Mouse (Mus musculus): Measurements from ENCODE around the gene 6430531B16Rik. TPM values are rescaled to one million over a fixed set of nuclear protein-coding genes. Genes with fewer than 3 reads are reported as not detected.

The 6430531B16Rik gene
- polyA plus RNA-seq, 1 experiment from 2014 or later: 0.50 TPM

MicroRNA genes within 50 kb of the gene (microRNA counts, 519-probe panel; counts per million panel counts)
- microRNA mmu-miR-202-3p (177 counts per million, percentile 53 among the panel's probes with 10 or more counts), microRNA mmu-miR-202-5p (1,792 counts per million, percentile 57 among the panel's probes with 10 or more counts)

Small RNAs within 50 kb of the gene (microRNA-seq; reads per million reads assigned to microRNA genes)
- not detected for gene Mir202
- gene Mir7062: not detected
- gene mmu-mir-7686: not detected

Other genes with a start within 250 kb of the 6430531B16Rik start
- gene Adgra1, start 144.6 kb downstream of the 6430531B16Rik start, polyA plus RNA-seq (2015; fragmentation: Nextera tagmentation; extraction: Ambion mirVana): 12.7 and 13.7 TPM in 2 replicates
- 2.1 and 3.1 TPM in 2 replicates for gene Kndc1, start 84.1 kb downstream of the 6430531B16Rik start, polyA plus RNA-seq (2015; fragmentation: Nextera tagmentation; extraction: Ambion mirVana)
- gene Utf1, start 35.0 kb downstream of the 6430531B16Rik start, polyA plus RNA-seq (2015; fragmentation: Nextera tagmentation; extraction: Ambion mirVana): not detected in 2 replicates
- gene Adam8, start 13.8 kb upstream of the 6430531B16Rik start, polyA plus RNA-seq (2015; fragmentation: Nextera tagmentation; extraction: Ambion mirVana): 3.9 and 4.3 TPM in 2 replicates
- gene Zfp511, start 57.6 kb upstream of the 6430531B16Rik start, polyA plus RNA-seq (2015; fragmentation: Nextera tagmentation; extraction: Ambion mirVana): 52.2 and 53.7 TPM in 2 replicates
- gene Tubgcp2, start 57.9 kb upstream of the 6430531B16Rik start, polyA plus RNA-seq (2015; fragmentation: Nextera tagmentation; extraction: Ambion mirVana): 69.6 and 74.7 TPM in 2 replicates
- gene Msx3, start 70.3 kb upstream of the 6430531B16Rik start, polyA plus RNA-seq (2015; fragmentation: Nextera tagmentation; extraction: Ambion mirVana): 1.2 and 2.0 TPM in 2 replicates
- 46.4 and 58.4 TPM in 2 replicates for gene Caly, start 103.8 kb upstream of the 6430531B16Rik start, polyA plus RNA-seq (2015; fragmentation: Nextera tagmentation; extraction: Ambion mirVana)
- gene Prap1, start 114.6 kb upstream of the 6430531B16Rik start, polyA plus RNA-seq (2015; fragmentation: Nextera tagmentation; extraction: Ambion mirVana): not detected in 2 replicates
- 19.3 and 19.6 TPM in 2 replicates for gene Fuom, start 123.7 kb upstream of the 6430531B16Rik start, polyA plus RNA-seq (2015; fragmentation: Nextera tagmentation; extraction: Ambion mirVana)
- 7.5 and 9.7 TPM in 2 replicates for gene Paox, start 137.0 kb upstream of the 6430531B16Rik start, polyA plus RNA-seq (2015; fragmentation: Nextera tagmentation; extraction: Ambion mirVana)
- gene Echs1, start 137.7 kb upstream of the 6430531B16Rik start, polyA plus RNA-seq (2015; fragmentation: Nextera tagmentation; extraction: Ambion mirVana): 126 and 128 TPM in 2 replicates
- gene Mtg1, start 158.8 kb upstream of the 6430531B16Rik start, polyA plus RNA-seq (2015; fragmentation: Nextera tagmentation; extraction: Ambion mirVana): 35.3 and 38.7 TPM in 2 replicates
- 3.3 and 5.3 TPM in 2 replicates for gene Sprn, start 176.1 kb upstream of the 6430531B16Rik start, polyA plus RNA-seq (2015; fragmentation: Nextera tagmentation; extraction: Ambion mirVana)
- not detected in 2 replicates for gene Olfr522, start 186.0 kb upstream of the 6430531B16Rik start, polyA plus RNA-seq (2015; fragmentation: Nextera tagmentation; extraction: Ambion mirVana)
- gene Olfr523, start 194.5 kb upstream of the 6430531B16Rik start, polyA plus RNA-seq (2015; fragmentation: Nextera tagmentation; extraction: Ambion mirVana): not detected in 2 replicates
- not detected in 2 replicates for gene Olfr524, start 227.2 kb upstream of the 6430531B16Rik start, polyA plus RNA-seq (2015; fragmentation: Nextera tagmentation; extraction: Ambion mirVana)
- not detected in 2 replicates for gene Cd163l1, start 239.5 kb upstream of the 6430531B16Rik start, polyA plus RNA-seq (2015; fragmentation: Nextera tagmentation; extraction: Ambion mirVana)